Mouse (Mus musculus) central nervous system, embryonic 11.5 days (tissue): ENCODE results near the gene Gm10192. TPM values are rescaled to one million over a fixed set of nuclear protein-coding genes. Genes with fewer than 3 reads are reported as not detected.

Experiments used
- polyA plus RNA-seq: library from polyadenylated mRNA; depleted of rRNA; stranded (reverse); fragments of >200 nt; gene quantifications from 2 replicates; pipeline ENCODE4 v1.2.3, GENCODE M21; 2012; rRNA removed

Gm10192 gene
- polyA plus RNA-seq, result not detected in 2 replicates

DNA sequence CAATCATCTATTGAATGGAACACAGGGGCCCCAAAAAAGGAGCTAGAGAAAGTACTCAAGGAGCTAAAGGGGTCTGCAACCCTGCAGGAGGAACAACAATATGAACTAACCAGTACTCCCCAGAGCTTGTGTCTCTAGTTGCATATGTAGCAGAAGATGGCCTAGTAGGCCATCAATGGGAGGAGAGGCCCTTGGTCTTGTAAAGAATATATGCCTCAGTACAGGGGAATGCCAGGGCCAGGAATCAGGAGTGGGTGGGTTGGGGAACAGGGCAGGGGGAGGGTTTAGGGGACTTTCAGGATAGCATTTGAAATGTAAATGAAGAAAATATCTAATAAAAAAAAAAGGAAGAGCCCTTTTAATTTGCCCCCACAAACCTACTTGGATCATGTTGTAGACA lies at the start of gene Gm10192:
TSS of gene Gm10192 (minus strand) at position 101 of the 400 bp plus-strand sequence.

